Mouse (Mus musculus) liver, adult 2 months (tissue): ENCODE measurements around the gene Apoc2. TPM values are rescaled to one million over a fixed set of nuclear protein-coding genes. Genes with fewer than 3 reads are reported as not detected.

Source experiments
- DNase-seq: peaks from one replicate; pipeline ENCODE4 v3.0.0-alpha.2; 2011; ENCODE audit warnings: low read depth, low spot score; ENCODE audit errors: extremely low read depth
- H3K27ac ChIP-seq: fragments of 200-500 bp; replicated peaks from 2 replicates; pipeline ENCODE4 v1.5.1; 2012; ENCODE audit warnings: low read depth, mild to moderate bottlenecking, control low read depth, inconsistent platforms, low read length; ENCODE audit not compliant: insufficient read depth
- H3K27me3 ChIP-seq: fragments of 200-500 bp; 2 replicates; pipeline ENCODE4 v1.6.1; 2012; ENCODE audit warnings: mild to moderate bottlenecking, moderate library complexity, low read length, inconsistent platforms; ENCODE audit not compliant: control insufficient read depth, insufficient read depth
- H3K36me3 ChIP-seq: fragments of 200-500 bp; 2 replicates; pipeline ENCODE4 v1.6.1; 2012; ENCODE audit warnings: low read length, inconsistent platforms; ENCODE audit not compliant: control insufficient read depth, insufficient read depth
- H3K4me1 ChIP-seq: fragments of 200-500 bp; 2 replicates; pipeline ENCODE4 v1.6.1; 2011; ENCODE audit warnings: low read length; ENCODE audit not compliant: control insufficient read depth, insufficient read depth
- H3K4me3 ChIP-seq: fragments of 200-500 bp; 2 replicates; pipeline ENCODE4 v1.5.1; 2011; ENCODE audit warnings: low read depth, mild to moderate bottlenecking, control low read depth, low read length, moderate library complexity; ENCODE audit not compliant: insufficient read depth
- H3K79me2 ChIP-seq: fragments of 200-500 bp; 2 replicates; pipeline ENCODE4 v1.6.1; 2012; ENCODE audit warnings: inconsistent platforms, mild to moderate bottlenecking, low read length, moderate library complexity; ENCODE audit not compliant: control insufficient read depth, insufficient read depth
- H3K9ac ChIP-seq: fragments of 200-500 bp; 2 replicates; pipeline ENCODE4 v1.6.1; 2012; ENCODE audit warnings: low read depth, mild to moderate bottlenecking, control low read depth, inconsistent platforms, low read length
- CTCF ChIP-seq: fragments of 200-500 bp; IDR thresholded peaks from 2 replicates; pipeline ENCODE4 v1.5.1; 2011; ENCODE audit warnings: low read depth, low read length, control low read depth
- POLR2A ChIP-seq: fragments of 200-500 bp; IDR thresholded peaks from 2 replicates; pipeline ENCODE4 v1.6.1; 2011; ENCODE audit warnings: low read length, control low read depth; ENCODE audit not compliant: insufficient read depth; ENCODE audit errors: extremely low read depth
- WGBS: fragments of 180-500 bp; shearing (Covaris S2); methylation state at CpG from one replicate; pipeline ENCODE4 v1.1.7; 2018; 5-methylcytosine and 5-hydroxymethylcytosine counted together
- polyA plus RNA-seq: library from polyadenylated mRNA; depleted of rRNA; stranded (reverse); fragments of >200 nt; gene quantifications from 2 replicates; pipeline ENCODE4 v1.2.3, GENCODE M21; 2012; rRNA removed
- total RNA-seq: library from RNA; depleted of rRNA; stranded (reverse); fragments of >200 nt; gene quantifications from 2 replicates; pipeline ENCODE4 v1.2.3, GENCODE M21; 2014; rRNA removed

Apoc2 gene
- total and polyA plus RNA-seq, 2 experiments, result 221 to 283 TPM

DNA sequence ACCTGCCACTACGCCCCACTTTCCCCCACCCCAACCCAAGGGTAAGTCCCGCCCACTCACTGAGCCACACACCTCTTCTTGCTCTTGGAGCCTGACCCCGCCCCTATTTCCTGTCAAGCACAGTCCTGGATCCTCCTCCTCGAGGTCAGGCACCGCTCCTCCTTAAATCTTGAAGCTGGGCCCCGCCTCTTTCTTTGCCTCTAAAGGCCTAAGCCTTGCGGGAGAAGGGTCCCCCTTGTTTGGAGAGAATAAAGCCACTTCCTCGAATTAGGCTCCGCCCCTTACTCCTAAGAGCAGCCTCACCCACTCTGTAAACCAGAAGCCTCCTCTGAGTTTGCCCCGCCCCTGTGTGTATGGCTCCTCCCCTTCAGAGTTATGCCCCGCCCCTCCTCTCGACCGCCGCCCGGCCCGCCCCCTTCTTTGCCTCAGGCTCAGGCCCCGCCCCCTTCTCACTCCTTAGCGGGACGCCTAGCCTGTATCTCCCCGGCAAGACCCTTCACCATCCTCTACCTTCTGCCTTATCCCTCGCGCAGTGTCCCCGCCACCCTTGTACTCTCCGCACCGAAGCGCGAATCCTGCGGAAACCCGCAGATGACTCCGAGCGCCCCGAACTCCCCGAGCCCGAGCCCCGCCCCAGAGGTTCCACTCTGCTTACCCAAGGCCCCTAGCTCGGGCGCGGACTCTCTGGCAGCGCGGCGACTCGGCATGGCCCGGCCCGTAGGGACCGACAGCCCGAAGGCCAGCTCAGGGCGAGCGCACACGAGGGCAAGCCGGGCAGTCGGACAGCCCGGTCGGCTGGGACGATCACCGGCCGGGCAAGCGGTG is 49.0 kb downstream of the Apoc2 start:
- TF ChIP-seq CTCF (no peak), POLR2A (no peak)
- Histone ChIP-seq H3K27ac (peak overlapping the region; percentile 46), H3K36me3 (no peaks in the 10 kb centered on the region), H3K4me1 (no peaks in the 10 kb centered on the region), H3K4me3 (peak overlapping the region; percentile 68), H3K79me2 (no peaks in the 10 kb centered on the region), H3K9ac (peak overlapping the region; percentile 82), H3K27me3 (no peaks in the 10 kb centered on the region)
- 2% methylated on average over 57 of the region's 57 CpGs for WGBS
- DNase-seq, result peak; percentile 87

DNA sequence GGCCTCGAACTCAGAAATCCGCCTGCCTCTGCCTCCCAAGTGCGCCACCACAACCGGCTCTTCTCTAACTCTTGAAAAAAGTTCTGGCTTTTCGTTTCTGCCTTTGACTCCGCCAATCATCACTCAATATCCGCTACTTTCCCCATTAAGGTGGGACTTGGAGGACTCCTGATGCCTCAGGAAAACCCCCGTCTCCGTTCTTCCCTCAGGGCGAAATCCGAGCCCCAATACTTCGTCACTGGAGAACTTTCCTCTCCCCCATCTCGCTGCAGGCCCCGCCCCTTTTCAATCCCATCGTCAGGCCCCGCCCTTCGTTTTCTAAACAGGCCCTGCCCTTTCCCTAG is 49.6 kb downstream of the Apoc2 start:
- H3K9ac ChIP-seq, result no peak overlapping the region

GRCm38 (mm10) chr7:19627721-19628120 is 50.0 kb downstream of the Apoc2 start:
- H3K36me3 ChIP-seq, result no peaks in the 10 kb centered on the region
- H3K4me1 ChIP-seq, result no peaks in the 10 kb centered on the region
- DNase-seq, result no peak
- H3K4me3 ChIP-seq, result no peak overlapping the region
- WGBS, result 73% methylated on average over 3 of the region's 3 CpGs
- H3K9ac ChIP-seq, result no peak overlapping the region
- no peaks in the 10 kb centered on the region for H3K27me3 ChIP-seq
- no peaks in the 10 kb centered on the region for H3K79me2 ChIP-seq
- TF ChIP-seq CTCF (no peak), POLR2A (no peak)
- H3K27ac ChIP-seq, result no peak overlapping the region

More for the DNA sequence above, 49.6 kb downstream of the Apoc2 start:
- no peak for TF ChIP-seq POLR2A
- TF ChIP-seq CTCF, result no peak
- H3K27me3 ChIP-seq, result no peaks in the 10 kb centered on the region
- H3K4me1 ChIP-seq, result no peaks in the 10 kb centered on the region
- no peak for DNase-seq
- H3K79me2 ChIP-seq, result no peaks in the 10 kb centered on the region
- no peaks in the 10 kb centered on the region for H3K36me3 ChIP-seq
- peak overlapping the region; percentile 68 for H3K4me3 ChIP-seq
- 0 out of 2 replicates have a peak overlapping the region, but pooled peaks have one; percentile 4 for H3K27ac ChIP-seq
- WGBS, result 19% methylated on average over 17 of the region's 17 CpGs

GRCm38 (mm10) chr7:19623433-19623832 is 54.3 kb downstream of the Apoc2 start:
- Histone ChIP-seq H3K27ac (no peak overlapping the region), H3K4me1 (no peaks in the 10 kb centered on the region), H3K4me3 (no peak overlapping the region), H3K79me2 (no peaks in the 10 kb centered on the region), H3K9ac (no peak overlapping the region), H3K36me3 (no peaks in the 10 kb centered on the region), H3K27me3 (no peaks in the 10 kb centered on the region)
- TF ChIP-seq POLR2A, result no peak
- no peak for TF ChIP-seq CTCF
- WGBS, result 55% methylated on average over 2 of the region's 2 CpGs
- DNase-seq, result no peak

DNA sequence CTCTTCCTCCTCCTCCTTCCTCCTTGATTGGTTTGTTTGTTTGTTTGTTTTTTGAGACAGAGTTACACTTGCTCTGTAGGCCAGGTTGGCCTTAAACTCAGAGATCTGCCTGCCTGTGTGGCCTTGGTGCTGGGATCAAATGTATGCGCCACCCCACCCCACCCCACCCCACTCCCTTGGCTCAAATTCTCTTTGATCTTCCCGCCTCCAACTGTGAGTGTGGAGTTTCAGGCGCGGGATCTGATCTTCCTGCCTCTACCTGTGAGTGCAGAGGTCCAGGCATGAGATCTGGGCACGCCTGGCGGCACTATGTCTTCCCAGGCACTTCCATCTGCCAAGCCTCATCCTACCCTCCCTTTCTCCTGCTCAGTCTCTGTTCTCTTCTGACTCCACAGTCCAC is 55.5 kb downstream of the Apoc2 start:
- no peaks in the 10 kb centered on the region for H3K79me2 ChIP-seq
- 85% methylated on average over 6 of the region's 6 CpGs for WGBS
- TF ChIP-seq CTCF, result no peak
- no peak for TF ChIP-seq POLR2A
- H3K4me3 ChIP-seq, result no peak overlapping the region
- DNase-seq, result no peak
- H3K27me3 ChIP-seq, result no peaks in the 10 kb centered on the region
- no peaks in the 10 kb centered on the region for H3K36me3 ChIP-seq
- no peak overlapping the region for H3K27ac ChIP-seq
- H3K9ac ChIP-seq, result no peak overlapping the region
- no peaks in the 10 kb centered on the region for H3K4me1 ChIP-seq

Other genes with a start within 250 kb of the Apoc2 start
- 1.8 and 2.8 TPM in 2 replicates for gene Mark4, start 219.1 kb downstream of the Apoc2 start, total RNA-seq
- gene Mark4, start 219.1 kb downstream of the Apoc2 start, polyA plus RNA-seq, result 4.9 and 6.4 TPM in 2 replicates
- 2.1 and 2.2 TPM in 2 replicates for gene Exoc3l2, start 214.6 kb downstream of the Apoc2 start, total RNA-seq
- gene Exoc3l2, start 214.6 kb downstream of the Apoc2 start, polyA plus RNA-seq, result 5.1 and 5.8 TPM in 2 replicates
- 2.8 and 3.9 TPM in 2 replicates for gene Bloc1s3, start 169.6 kb downstream of the Apoc2 start, total RNA-seq
- 6.2 and 7.3 TPM in 2 replicates for gene Bloc1s3, start 169.6 kb downstream of the Apoc2 start, polyA plus RNA-seq
- 19.9 and 25.5 TPM in 2 replicates for gene Trappc6a, start 169.5 kb downstream of the Apoc2 start, total RNA-seq
- gene Trappc6a, start 169.5 kb downstream of the Apoc2 start, polyA plus RNA-seq, result 58.0 and 58.2 TPM in 2 replicates
- gene Nkpd1, start 160.1 kb downstream of the Apoc2 start, total RNA-seq, result not detected in 2 replicates
- gene Nkpd1, start 160.1 kb downstream of the Apoc2 start, polyA plus RNA-seq, result not detected in 2 replicates
- 25.0 and 25.6 TPM in 2 replicates for gene Ppp1r37, start 114.9 kb downstream of the Apoc2 start, total RNA-seq
- gene Ppp1r37, start 114.9 kb downstream of the Apoc2 start, polyA plus RNA-seq, result 82.3 and 84.2 TPM in 2 replicates
- 0.40 and 0.83 TPM in 2 replicates for gene Zfp296, start 100.7 kb downstream of the Apoc2 start, total RNA-seq
- gene Zfp296, start 100.7 kb downstream of the Apoc2 start, polyA plus RNA-seq, result 0.93 and 1.3 TPM in 2 replicates
- gene Gemin7, start 100.3 kb downstream of the Apoc2 start, total RNA-seq, result 31.2 and 40.1 TPM in 2 replicates
- 60.2 and 61.6 TPM in 2 replicates for gene Gemin7, start 100.3 kb downstream of the Apoc2 start, polyA plus RNA-seq
- gene Clasrp, start 73.5 kb downstream of the Apoc2 start, total RNA-seq, result 4.9 and 5.3 TPM in 2 replicates
- 18.0 and 24.8 TPM in 2 replicates for gene Clasrp, start 73.5 kb downstream of the Apoc2 start, polyA plus RNA-seq
- 1.3 and 2.3 TPM in 2 replicates for gene Relb, start 48.5 kb downstream of the Apoc2 start, total RNA-seq
- gene Relb, start 48.5 kb downstream of the Apoc2 start, polyA plus RNA-seq, result 1.5 and 3.3 TPM in 2 replicates
- 49.8 and 77.8 TPM in 2 replicates for gene Clptm1, start 12.9 kb downstream of the Apoc2 start, total RNA-seq
- 67.3 and 79.9 TPM in 2 replicates for gene Clptm1, start 12.9 kb downstream of the Apoc2 start, polyA plus RNA-seq
- gene Gm44805, start 3.5 kb upstream of the Apoc2 start, total RNA-seq, result 38.2 and 45.8 TPM in 2 replicates
- gene Gm44805, start 3.5 kb upstream of the Apoc2 start, polyA plus RNA-seq, result 86.3 and 159 TPM in 2 replicates
- gene Apoc4, start 3.5 kb upstream of the Apoc2 start, total RNA-seq, result 2,758 and 2,845 TPM in 2 replicates
- 3,664 and 4,159 TPM in 2 replicates for gene Apoc4, start 3.5 kb upstream of the Apoc2 start, polyA plus RNA-seq
- 7,017 and 7,765 TPM in 2 replicates for gene Apoc1, start 14.7 kb upstream of the Apoc2 start, total RNA-seq
- 5,801 and 8,240 TPM in 2 replicates for gene Apoc1, start 14.7 kb upstream of the Apoc2 start, polyA plus RNA-seq
- 23,407 and 25,019 TPM in 2 replicates for gene Apoe, start 21.2 kb upstream of the Apoc2 start, total RNA-seq
- 39,394 and 43,401 TPM in 2 replicates for gene Apoe, start 21.2 kb upstream of the Apoc2 start, polyA plus RNA-seq
- gene Tomm40, start 37.5 kb upstream of the Apoc2 start, total RNA-seq, result 22.3 and 26.9 TPM in 2 replicates
- 48.7 and 56.2 TPM in 2 replicates for gene Tomm40, start 37.5 kb upstream of the Apoc2 start, polyA plus RNA-seq
- gene Nectin2, start 72.5 kb upstream of the Apoc2 start, total RNA-seq, result 17.8 and 18.9 TPM in 2 replicates
- 57.4 and 68.7 TPM in 2 replicates for gene Nectin2, start 72.5 kb upstream of the Apoc2 start, polyA plus RNA-seq
- 2.3 and 2.5 TPM in 2 replicates for gene Bcam, start 93.1 kb upstream of the Apoc2 start, total RNA-seq
- gene Bcam, start 93.1 kb upstream of the Apoc2 start, polyA plus RNA-seq, result 4.8 and 5.4 TPM in 2 replicates
- gene Cblc, start 118.9 kb upstream of the Apoc2 start, total RNA-seq, result 17.4 and 17.8 TPM in 2 replicates
- gene Cblc, start 118.9 kb upstream of the Apoc2 start, polyA plus RNA-seq, result 23.0 and 23.5 TPM in 2 replicates
- 3.0 and 7.4 TPM in 2 replicates for gene Bcl3, start 144.8 kb upstream of the Apoc2 start, total RNA-seq
- 72.8 and 76.8 TPM in 2 replicates for gene Bcl3, start 144.8 kb upstream of the Apoc2 start, polyA plus RNA-seq
- not detected in 2 replicates for gene Gm19345, start 174.1 kb upstream of the Apoc2 start, total RNA-seq
- 0.11 TPM in 1 of 2 replicates, not detected in the other for gene Gm19345, start 174.1 kb upstream of the Apoc2 start, polyA plus RNA-seq
- gene Ceacam16, start 183.4 kb upstream of the Apoc2 start, total RNA-seq, result 0.09 and 0.34 TPM in 2 replicates
- 0.09 and 0.11 TPM in 2 replicates for gene Ceacam16, start 183.4 kb upstream of the Apoc2 start, polyA plus RNA-seq
- gene Ceacam19, start 210.0 kb upstream of the Apoc2 start, total RNA-seq, result not detected in 2 replicates
- gene Ceacam19, start 210.0 kb upstream of the Apoc2 start, polyA plus RNA-seq, result not detected in 2 replicates
- 5.1 and 7.6 TPM in 2 replicates for gene Pvr, start 243.2 kb upstream of the Apoc2 start, total RNA-seq
- gene Pvr, start 243.2 kb upstream of the Apoc2 start, polyA plus RNA-seq, result 3.4 and 6.8 TPM in 2 replicates